Mouse (Mus musculus) forebrain, embryonic 16.5 days (tissue): ENCODE data around the gene Cdh1. TPM values are rescaled to one million over a fixed set of nuclear protein-coding genes. Genes with fewer than 3 reads are reported as not detected.
A peak's percentile ranks its signal among the peaks of the same experiment; 100 is the strongest.

Source experiments
- ATAC-seq: fragments of 200-750 bp; cut with Nextera tagmentation; 2 replicates; pipeline ENCODE4 v1.8.0; 2017; ENCODE audit warnings: mild to moderate bottlenecking, moderate library complexity
- H3K27ac ChIP-seq: fragments of 300-500 bp; sonication (generic); 2 replicates; pipeline ENCODE4 v1.5.1; 2014; ENCODE audit warnings: low read length, control low read depth
- H3K27me3 ChIP-seq: fragments of 300-500 bp; sonication (generic); replicated peaks from 2 replicates; pipeline ENCODE4 v1.6.1; 2014; ENCODE audit warnings: low read length; ENCODE audit not compliant: control insufficient read depth, insufficient read depth
- H3K36me3 ChIP-seq: fragments of 300-500 bp; sonication (generic); 2 replicates; pipeline ENCODE4 v1.6.1; 2014; ENCODE audit not compliant: control insufficient read depth, insufficient read depth
- H3K4me1 ChIP-seq: fragments of 300-500 bp; sonication (generic); replicated peaks from 2 replicates; pipeline ENCODE4 v1.6.1; 2014; ENCODE audit warnings: low read length; ENCODE audit not compliant: control insufficient read depth, insufficient read depth
- H3K4me2 ChIP-seq: fragments of 300-500 bp; sonication (generic); 2 replicates; pipeline ENCODE4 v1.6.1; 2014; ENCODE audit warnings: mild to moderate bottlenecking, low read length, control low read depth
- H3K4me3 ChIP-seq: fragments of 300-500 bp; sonication (generic); replicated peaks from 2 replicates; pipeline ENCODE4 v1.5.1; 2014; ENCODE audit warnings: mild to moderate bottlenecking, low read length, control low read depth
- H3K9ac ChIP-seq: fragments of 300-500 bp; sonication (generic); replicated peaks from 2 replicates; pipeline ENCODE4 v1.6.1; 2014; ENCODE audit warnings: low read depth, low read length, control low read depth
- H3K9me3 ChIP-seq: fragments of 300-500 bp; sonication (generic); 2 replicates; pipeline ENCODE4 v1.6.1; 2016; ENCODE audit warnings: low read length; ENCODE audit not compliant: control insufficient read depth
- WGBS: fragments of 180-500 bp; shearing (Covaris S2); extraction: QIAGEN DNeasy Blood & Tissue Kit; methylation state at CpG from one replicate; pipeline ENCODE4 v1.1.7; 2014; 5-methylcytosine and 5-hydroxymethylcytosine counted together
- polyA plus RNA-seq: library from polyadenylated mRNA; unstranded; fragments of >200 nt; fragmentation: Nextera tagmentation; extraction: Ambion mirVana; gene quantifications from 2 replicates; pipeline ENCODE4 v1.2.1, GENCODE M21; 2015

The Cdh1 gene
- polyA plus RNA-seq, 1 experiment from 2014 or later = 3.0 TPM

DNA sequence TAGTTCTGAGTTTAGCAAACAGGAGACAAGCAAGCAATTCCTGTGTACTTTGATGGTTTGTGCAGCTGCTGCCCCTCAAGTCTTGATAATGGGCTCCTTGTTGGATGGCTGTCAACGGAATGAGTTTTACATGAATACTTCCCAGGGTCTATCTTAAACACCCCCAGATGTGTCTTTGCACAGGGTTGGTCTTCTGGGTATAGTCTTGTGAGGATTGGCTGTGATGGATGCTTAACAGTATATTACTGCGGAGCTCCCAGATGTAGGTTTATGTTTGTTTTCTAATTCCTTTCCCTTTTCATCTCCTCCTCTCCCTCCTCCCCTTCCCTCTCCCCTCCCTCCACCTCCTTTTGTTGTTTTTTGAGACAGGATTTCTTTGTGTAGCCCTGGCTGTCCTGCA lies 69.6 kb downstream of the Cdh1 start:
- WGBS = 55% methylated on average over 2 of the region's 2 CpGs
- no peaks in the 10 kb centered on the region for H3K9me3 ChIP-seq
- ATAC-seq = no peak
- no peak overlapping the region for H3K4me3 ChIP-seq
- H3K27me3 ChIP-seq = no peaks in the 10 kb centered on the region
- H3K9ac ChIP-seq = no peak overlapping the region
- H3K36me3 ChIP-seq = no peaks in the 10 kb centered on the region
- H3K27ac ChIP-seq = no peak overlapping the region
- H3K4me1 ChIP-seq = no peaks in the 10 kb centered on the region
- no peak overlapping the region for H3K4me2 ChIP-seq

DNA sequence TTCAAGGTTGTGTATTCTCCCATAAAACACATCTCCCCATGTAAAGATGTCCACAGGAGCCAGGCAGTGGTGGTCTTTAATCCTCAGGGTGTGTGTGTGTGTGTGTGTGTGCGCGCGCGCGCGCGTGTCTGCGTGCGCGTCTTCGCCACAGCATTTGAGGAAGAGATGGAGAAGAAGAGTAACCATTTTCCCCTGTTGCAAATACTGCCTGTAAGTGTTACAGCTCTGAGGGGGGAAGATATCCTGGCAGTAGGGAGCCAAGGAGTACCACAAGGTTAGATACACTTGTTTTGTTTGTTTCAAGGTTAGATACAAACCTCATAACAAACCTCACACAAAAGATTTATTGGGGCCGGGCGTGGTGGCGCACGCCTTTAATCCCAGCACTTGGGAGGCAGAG lies 71.2 kb downstream of the Cdh1 start:
- no peaks in the 10 kb centered on the region for H3K27me3 ChIP-seq
- ATAC-seq = no peak
- no peaks in the 10 kb centered on the region for H3K4me1 ChIP-seq
- H3K4me3 ChIP-seq = no peak overlapping the region
- WGBS = 98% methylated on average over 15 of the region's 15 CpGs
- H3K4me2 ChIP-seq = no peak overlapping the region
- H3K27ac ChIP-seq = no peak overlapping the region
- no peak overlapping the region for H3K9ac ChIP-seq
- H3K9me3 ChIP-seq = no peaks in the 10 kb centered on the region
- no peaks in the 10 kb centered on the region for H3K36me3 ChIP-seq

DNA sequence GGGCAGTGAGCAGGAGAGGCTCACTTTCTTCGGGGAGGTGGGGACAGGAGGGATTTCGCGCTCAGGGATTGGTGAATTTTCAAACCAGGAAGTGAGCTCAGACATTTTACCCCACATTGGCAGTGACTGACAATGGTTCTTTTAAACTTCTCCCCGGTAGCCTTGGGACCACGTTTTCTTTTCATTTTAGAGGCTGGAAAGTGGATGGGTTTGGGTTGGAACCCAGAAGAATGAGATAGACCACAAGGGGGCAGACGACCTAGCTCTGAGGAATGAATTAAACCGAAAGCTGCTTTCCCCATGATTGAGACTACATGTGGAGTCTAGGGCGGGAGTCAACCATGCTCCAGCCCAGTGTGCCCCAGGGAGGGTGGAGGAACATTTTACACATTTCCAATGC lies 71.7 kb downstream of the Cdh1 start:
- 74% methylated on average over 8 of the region's 8 CpGs for WGBS
- H3K9me3 ChIP-seq = no peaks in the 10 kb centered on the region
- ATAC-seq = no peak
- no peaks in the 10 kb centered on the region for H3K27me3 ChIP-seq
- H3K36me3 ChIP-seq = no peaks in the 10 kb centered on the region
- no peak overlapping the region for H3K4me2 ChIP-seq
- H3K27ac ChIP-seq = no peak overlapping the region
- H3K4me1 ChIP-seq = no peaks in the 10 kb centered on the region
- no peak overlapping the region for H3K4me3 ChIP-seq
- no peak overlapping the region for H3K9ac ChIP-seq

DNA sequence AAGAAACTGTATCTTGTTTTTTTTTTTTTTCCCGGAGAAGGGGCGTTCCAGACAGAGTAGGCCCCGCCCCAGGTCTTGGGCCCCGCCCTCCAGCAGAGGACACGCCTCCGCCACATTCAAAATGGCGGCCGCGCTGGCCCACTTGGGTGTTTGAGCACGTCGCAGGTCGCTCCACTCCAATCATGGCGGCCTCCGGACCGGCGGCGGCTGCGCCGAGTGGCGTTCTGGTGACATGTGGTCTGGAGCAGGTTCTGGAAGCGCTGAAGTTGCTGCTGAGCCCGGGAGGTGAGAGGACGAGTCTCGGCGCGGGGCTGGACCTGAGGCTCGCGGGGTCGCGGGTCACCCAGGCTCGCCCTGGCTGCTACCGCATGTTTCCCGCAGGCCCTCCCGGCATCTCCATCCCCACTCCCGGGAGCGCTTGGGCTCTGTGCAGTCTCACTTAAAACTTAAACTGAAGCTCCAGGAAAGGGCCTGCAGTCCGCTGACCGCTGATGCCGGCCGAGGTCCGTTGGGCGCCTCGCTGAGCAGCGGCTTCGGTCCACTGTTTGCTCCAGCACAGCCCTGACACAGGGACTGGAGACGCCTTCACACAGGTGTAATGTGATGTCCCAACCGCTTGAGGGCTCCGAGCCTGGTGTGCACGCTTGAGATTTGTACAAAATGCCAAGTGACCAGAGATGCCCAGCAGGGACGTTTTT lies 80.0 kb downstream of the Cdh1 start, which contains the start of gene Tango6:
Tango6 (plus strand) TSS at position 98 of the 698 bp plus-strand sequence.
- peak within 1 kb of the TSS; percentile 75 for H3K4me3 ChIP-seq
- ATAC-seq = peak; percentile 95
- H3K36me3 ChIP-seq = no peaks in the 10 kb centered on the region
- peak within 1 kb of the TSS; percentile 60 for H3K27ac ChIP-seq
- no peaks in the 10 kb centered on the region for H3K9me3 ChIP-seq
- under 1% methylated on average over 50 of the region's 50 CpGs for WGBS
- H3K4me2 ChIP-seq = peak within 1 kb of the TSS; percentile 54
- no peaks in the 10 kb centered on the region for H3K4me1 ChIP-seq
- no peaks in the 10 kb centered on the region for H3K27me3 ChIP-seq
- H3K9ac ChIP-seq = peak within 1 kb of the TSS; percentile 80

DNA sequence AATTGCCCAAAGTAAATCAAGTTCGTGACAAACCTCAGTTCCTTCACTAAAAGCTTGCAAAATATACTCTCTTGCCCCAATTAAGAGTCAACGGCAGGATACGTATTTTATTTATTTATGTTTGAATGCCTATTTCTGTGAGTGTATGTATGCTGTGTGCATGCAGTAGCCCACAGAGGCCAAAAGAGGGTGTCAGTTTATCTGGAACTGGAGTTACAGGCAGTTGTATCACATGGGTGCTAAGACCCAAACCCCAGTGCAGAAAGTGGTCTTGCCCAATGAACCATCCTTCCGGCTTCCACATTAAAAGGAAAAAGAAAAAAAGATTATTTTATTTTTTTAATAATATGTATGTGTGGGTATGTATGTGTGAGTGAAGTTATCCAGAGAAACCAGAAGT lies 81.2 kb downstream of the Cdh1 start:
- Histone ChIP-seq H3K9ac (no peak overlapping the region), H3K4me2 (no peak overlapping the region), H3K9me3 (no peaks in the 10 kb centered on the region), H3K27me3 (no peaks in the 10 kb centered on the region), H3K36me3 (no peaks in the 10 kb centered on the region), H3K4me3 (no peak overlapping the region), H3K27ac (no peak overlapping the region), H3K4me1 (no peaks in the 10 kb centered on the region)
- ATAC-seq = no peak
- 92% methylated on average over 4 of the region's 4 CpGs for WGBS

DNA sequence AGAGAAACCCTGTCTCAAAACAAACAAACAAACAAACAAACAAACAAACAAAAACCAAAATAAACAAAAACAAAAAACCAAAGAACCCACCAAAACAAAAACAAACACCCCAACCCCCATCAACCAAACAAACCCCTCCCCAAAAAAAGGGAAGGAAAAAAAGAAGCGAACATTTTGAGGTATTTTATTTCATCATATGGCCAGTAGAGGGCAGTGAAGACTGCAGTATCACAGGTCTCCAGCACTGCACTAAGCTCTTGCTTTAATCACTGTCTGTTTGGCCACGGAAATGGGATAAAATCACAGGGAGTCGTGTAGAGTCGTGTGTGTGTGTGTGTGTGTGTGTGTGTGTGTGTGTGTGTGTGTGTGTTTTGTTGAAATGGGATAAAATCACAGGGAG lies 84.3 kb downstream of the Cdh1 start:
- no peak for ATAC-seq
- WGBS = 0% methylated on average over 4 of the region's 4 CpGs

DNA sequence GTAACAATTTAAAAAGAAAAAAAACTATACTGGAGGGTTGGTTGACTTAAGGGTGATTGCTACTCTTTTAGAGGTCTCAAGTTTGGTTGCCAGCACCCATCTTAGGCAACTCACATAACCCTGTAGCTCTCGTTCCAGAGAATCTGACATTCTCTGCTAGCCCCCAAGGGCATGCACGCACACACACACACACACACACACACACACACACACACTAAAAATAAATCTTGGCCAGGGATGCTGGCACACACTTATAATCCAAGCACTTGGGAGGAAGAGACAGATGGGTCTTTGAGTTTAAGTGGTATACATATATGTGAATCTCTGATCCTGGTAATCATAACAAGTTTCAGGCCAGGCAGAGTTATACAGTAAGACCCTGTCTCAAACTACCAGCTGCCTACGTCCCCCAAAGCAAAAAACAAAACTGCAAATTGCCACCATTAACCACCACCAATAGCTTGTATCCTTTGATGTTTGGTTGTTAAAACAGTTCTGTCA lies 94.6 kb downstream of the Cdh1 start:
- H3K4me3 ChIP-seq = no peak overlapping the region
- 81% methylated on average over 3 of the region's 3 CpGs for WGBS
- peak; percentile 47; the same call in 1 of the 2 replicates for ATAC-seq
- H3K4me1 ChIP-seq = no peaks in the 10 kb centered on the region
- no peak overlapping the region for H3K4me2 ChIP-seq
- no peaks in the 10 kb centered on the region for H3K27me3 ChIP-seq
- no peaks in the 10 kb centered on the region for H3K9me3 ChIP-seq
- no peak overlapping the region for H3K27ac ChIP-seq
- no peaks in the 10 kb centered on the region for H3K36me3 ChIP-seq
- H3K9ac ChIP-seq = no peak overlapping the region

More for the DNA sequence above, 84.3 kb downstream of the Cdh1 start:
- H3K9ac ChIP-seq = no peak overlapping the region
- H3K4me3 ChIP-seq = no peak overlapping the region
- no peak overlapping the region for H3K4me2 ChIP-seq
- no peaks in the 10 kb centered on the region for H3K36me3 ChIP-seq
- no peaks in the 10 kb centered on the region for H3K4me1 ChIP-seq
- no peaks in the 10 kb centered on the region for H3K27me3 ChIP-seq
- no peaks in the 10 kb centered on the region for H3K9me3 ChIP-seq
- no peak overlapping the region for H3K27ac ChIP-seq

DNA sequence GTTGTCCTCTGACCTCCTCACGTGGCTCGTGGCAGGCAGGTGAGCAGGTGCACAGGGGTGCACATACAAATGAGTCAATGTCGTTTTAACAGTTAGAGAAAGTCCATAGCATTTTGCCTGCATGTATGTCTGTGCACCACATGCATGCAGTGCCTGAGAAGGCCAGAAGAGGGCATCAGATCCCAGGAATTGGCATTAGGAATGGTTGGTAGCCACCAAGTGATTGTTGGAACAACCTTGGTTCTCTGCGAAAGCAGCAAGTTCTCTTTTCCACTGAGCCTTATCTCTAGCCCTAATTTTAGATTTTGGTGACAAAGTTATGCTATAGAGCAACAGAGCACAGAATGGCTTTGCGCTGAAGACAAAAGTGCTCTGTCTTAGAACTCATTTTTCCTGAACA lies 96.4 kb downstream of the Cdh1 start:
- ATAC-seq = no peak
- 72% methylated on average over 5 of the region's 5 CpGs for WGBS
- no peaks in the 10 kb centered on the region for H3K36me3 ChIP-seq
- no peaks in the 10 kb centered on the region for H3K9me3 ChIP-seq
- no peak overlapping the region for H3K27ac ChIP-seq
- no peak overlapping the region for H3K9ac ChIP-seq
- no peak overlapping the region for H3K4me3 ChIP-seq
- H3K4me2 ChIP-seq = no peak overlapping the region
- H3K27me3 ChIP-seq = no peaks in the 10 kb centered on the region
- H3K4me1 ChIP-seq = 0 out of 2 replicates have a peak, but pooled peaks cover 3% of the 10 kb centered on the region

DNA sequence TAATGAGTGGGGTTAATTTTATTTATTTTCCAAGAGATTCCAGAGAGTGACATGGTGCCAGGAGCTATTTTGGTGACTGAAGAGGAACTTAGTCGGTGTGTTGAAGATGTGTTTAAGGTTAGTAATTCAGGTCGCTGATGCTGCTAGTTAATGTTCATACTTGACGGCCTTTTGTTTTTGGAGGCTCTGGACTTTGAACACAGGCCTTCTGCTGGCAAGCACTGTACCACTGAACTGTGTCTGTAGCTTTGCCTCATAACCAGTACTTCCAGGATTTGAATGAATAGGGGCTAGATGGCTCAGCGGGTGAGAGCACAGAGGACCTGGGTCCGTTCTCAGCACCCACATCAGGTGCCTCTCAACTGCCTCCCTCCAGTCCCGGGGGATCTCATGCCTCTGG lies 97.0 kb downstream of the Cdh1 start:
- Histone ChIP-seq H3K27me3 (no peaks in the 10 kb centered on the region), H3K36me3 (no peaks in the 10 kb centered on the region), H3K4me1 (0 out of 2 replicates have a peak, but pooled peaks cover 7% of the 10 kb centered on the region), H3K27ac (no peak overlapping the region), H3K4me3 (no peak overlapping the region), H3K9ac (no peak overlapping the region), H3K9me3 (no peaks in the 10 kb centered on the region), H3K4me2 (no peak overlapping the region)
- 94% methylated on average over 6 of the region's 6 CpGs for WGBS
- ATAC-seq = no peak
